Mouse (Mus musculus) induced T-regulatory cell, adult 2 months (primary cell): ENCODE results near the gene Magix.
"Not testable (repeated sequence)": the region's sequence is repeated elsewhere in the genome, so short reads cannot be mapped to it uniquely, and the experiment has no call there.

Experiments
- DNase-seq: peaks from one replicate; pipeline ENCODE4 v3.0.0-alpha.2; 2012; ENCODE audit warnings: low read depth

Magix gene

GRCm38 (mm10) chrX:7680864-7681263 lies at the start of gene Magix:
TSS of gene Magix (minus strand) at chrX:7681251.
- no peak for DNase-seq

- DNase-seq = no peak
Observed at GRCm38 (mm10) chrX:7728922-7729265, 47.8 kb upstream of the Magix start.

GRCm38 (mm10) chrX:7728215-7728921 lies 47.3 kb upstream of the Magix start, which contains the start of gene Praf2:
TSS of gene Praf2 (plus strand) at chrX:7728439.
- peak; percentile 84 for DNase-seq

GRCm38 (mm10) chrX:7727176-7727575 lies 46.1 kb upstream of the Magix start:
- DNase-seq = no peak

GRCm38 (mm10) chrX:7725841-7726240 lies 44.8 kb upstream of the Magix start:
- DNase-seq = no peak

GRCm38 (mm10) chrX:7724135-7724534 lies 43.1 kb upstream of the Magix start:
- no peak for DNase-seq

GRCm38 (mm10) chrX:7722691-7723090 lies 41.6 kb upstream of the Magix start:
- DNase-seq = peak; percentile 63

- DNase-seq = no peak
Observed at GRCm38 (mm10) chrX:7722282-7722611, 41.2 kb upstream of the Magix start.

GRCm38 (mm10) chrX:7721514-7722281 lies 40.6 kb upstream of the Magix start, which contains the start of gene Gm45208:
TSS of gene Gm45208 (plus strand) at chrX:7722245.
- DNase-seq = peak; percentile 86

- peak; percentile 55 for DNase-seq
Observed at GRCm38 (mm10) chrX:7716058-7716457, 35.0 kb upstream of the Magix start.

GRCm38 (mm10) chrX:7714135-7714899 lies 33.3 kb upstream of the Magix start, which contains the start of gene Wdr45:
TSS of gene Wdr45 (plus strand) at chrX:7714333.
- peak; percentile 94 for DNase-seq

- not testable (repeated sequence) for DNase-seq
Observed at GRCm38 (mm10) chrX:7713764-7714134, 32.7 kb upstream of the Magix start.

- DNase-seq = peak; percentile 91
Observed at GRCm38 (mm10) chrX:7696954-7697381, 15.9 kb upstream of the Magix start, which contains the start of gene Gpkow. TSS of gene Gpkow (plus strand) at chrX:7697131.

GRCm38 (mm10) chrX:7696520-7696919 lies 15.5 kb upstream of the Magix start:
- no peak for DNase-seq

GRCm38 (mm10) chrX:7692862-7693261 lies 11.8 kb upstream of the Magix start:
- peak; percentile 83 for DNase-seq

- no peak for DNase-seq
Observed at GRCm38 (mm10) chrX:7690486-7690885, 9.4 kb upstream of the Magix start.

GRCm38 (mm10) chrX:7688321-7688720 lies 7.3 kb upstream of the Magix start:
- DNase-seq = no peak

- no peak for DNase-seq
Observed at GRCm38 (mm10) chrX:7680057-7680412, 1.0 kb downstream of the Magix start.

GRCm38 (mm10) chrX:7679405-7680056 lies 1.5 kb downstream of the Magix start:
- peak; percentile 93 for DNase-seq

GRCm38 (mm10) chrX:7678986-7679385 lies 2.1 kb downstream of the Magix start:
- no peak for DNase-seq

- peak; percentile 36 for DNase-seq
Observed at GRCm38 (mm10) chrX:7675001-7675380, 6.1 kb downstream of the Magix start.
